Mouse (Mus musculus) stomach, postnatal 0 days (tissue): ENCODE results near the gene 5430419D17Rik.

Experiments
- CTCF ChIP-seq: IDR thresholded peaks from 2 replicates; pipeline ENCODE4 v1.5.1; 2016; ENCODE audit warnings: antibody characterized with exemption, low read depth, mild to moderate bottlenecking, moderate library complexity
- EP300 ChIP-seq: optimal IDR thresholded peaks from 2 replicates; pipeline ENCODE3; 2016; ENCODE audit warnings: antibody characterized with exemption

DNA sequence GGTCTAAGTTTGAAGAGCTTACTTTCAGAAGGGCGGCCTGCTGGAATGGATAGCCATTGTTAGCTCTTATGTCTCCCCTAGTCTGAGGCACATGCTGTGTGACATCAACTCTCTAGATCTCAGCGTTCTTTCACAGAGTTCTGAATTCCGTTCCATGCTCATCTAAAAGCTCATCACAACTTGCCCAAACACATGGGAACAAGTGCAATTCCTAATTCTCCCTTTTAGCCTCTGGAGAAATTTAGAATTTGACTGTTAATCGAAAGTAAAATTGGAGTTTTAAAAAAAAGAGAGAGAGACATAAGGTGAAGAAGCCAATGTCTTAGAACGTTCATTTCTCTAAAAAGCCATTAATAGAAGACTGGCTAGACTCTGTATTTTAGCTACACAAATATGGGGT is 155.2 kb downstream of the 5430419D17Rik start, which contains the start of gene Fam24b:
- no peak for TF ChIP-seq EP300
- no peak for TF ChIP-seq CTCF
